Mouse (Mus musculus) liver, embryonic 14.5 days (tissue): ENCODE data around the gene Osbpl11. TPM values are rescaled to one million over a fixed set of nuclear protein-coding genes. Genes with fewer than 3 reads are reported as not detected.

Experiments used
- ATAC-seq: fragments of 200-750 bp; cut with Nextera tagmentation; 2 replicates; pipeline ENCODE4 v1.8.0; 2017; ENCODE audit warnings: moderate number of reproducible peaks, mild to moderate bottlenecking, moderate library complexity; ENCODE audit not compliant: insufficient read depth
- DNase-seq, 3 experiments: peaks; one replicate each; pipeline ENCODE4 v3.0.0-alpha.2; 2012 to 2013; ENCODE audit warnings: low read depth in 3 of 3, low spot score in 3 of 3
- H3K27ac ChIP-seq: fragments of 300-500 bp; sonication (generic); 2 replicates; pipeline ENCODE4 v1.5.1; 2014; ENCODE audit warnings: moderate library complexity, mild to moderate bottlenecking, control low read depth, inconsistent platforms
- H3K27me3 ChIP-seq: fragments of 300-500 bp; sonication (generic); 2 replicates; pipeline ENCODE4 v1.6.1; 2014; ENCODE audit warnings: mild to moderate bottlenecking, low read length, moderate library complexity; ENCODE audit not compliant: control insufficient read depth, insufficient read depth
- H3K36me3 ChIP-seq: fragments of 300-500 bp; sonication (generic); replicated peaks from 2 replicates; pipeline ENCODE4 v1.6.1; 2014; ENCODE audit warnings: low read depth; ENCODE audit not compliant: control insufficient read depth, insufficient read depth
- H3K4me1 ChIP-seq, 2 experiments: fragments of 200-500 bp in 1 of 2; fragments of 300-500 bp in 1 of 2; sonication (generic) in 1 of 2; replicated peaks; 2 replicates each; pipeline ENCODE4 v1.6.1; 2012 to 2014; ENCODE audit warnings: antibody characterized with exemption in 1 of 2, inconsistent platforms in 1 of 2, low read length in 1 of 2; ENCODE audit not compliant: control insufficient read depth in 2 of 2, insufficient read depth in 2 of 2
- H3K4me2 ChIP-seq: fragments of 300-500 bp; sonication (generic); 2 replicates; pipeline ENCODE4 v1.6.1; 2014; ENCODE audit warnings: low read depth, mild to moderate bottlenecking, control low read depth, moderate library complexity
- H3K4me3 ChIP-seq, 2 experiments: fragments of 200-500 bp in 1 of 2; fragments of 300-500 bp in 1 of 2; sonication (generic) in 1 of 2; 2 replicates each; pipeline ENCODE4 v1.5.1; 2012 to 2014; ENCODE audit warnings: low read depth in 2 of 2, low read length in 2 of 2, mild to moderate bottlenecking in 2 of 2, control low read depth in 1 of 2, inconsistent platforms in 1 of 2, moderate library complexity in 1 of 2; ENCODE audit not compliant: insufficient read depth in 1 of 2
- H3K9ac ChIP-seq: fragments of 300-500 bp; sonication (generic); replicated peaks from 2 replicates; pipeline ENCODE4 v1.6.1; 2014; ENCODE audit warnings: mild to moderate bottlenecking, control low read depth, moderate library complexity
- H3K9me3 ChIP-seq: fragments of 300-500 bp; sonication (generic); 2 replicates; pipeline ENCODE4 v1.6.1; 2016; ENCODE audit warnings: low read length, mixed read lengths; ENCODE audit not compliant: control insufficient read depth
- CTCF ChIP-seq: IDR thresholded peaks from 2 replicates; pipeline ENCODE4 v1.5.1; 2016; ENCODE audit warnings: antibody characterized with exemption, low read depth, control low read depth
- EP300 ChIP-seq: IDR thresholded peaks from 2 replicates; pipeline ENCODE4 v1.6.1; 2016; ENCODE audit warnings: antibody characterized with exemption, low read depth
- WGBS: fragments of 180-500 bp; shearing (Covaris S2); extraction: QIAGEN DNeasy Blood & Tissue Kit; methylation state at CpG from one replicate; pipeline ENCODE4 v1.1.7; 2014; ENCODE audit not compliant: insufficient replicate concordance; 5-methylcytosine and 5-hydroxymethylcytosine counted together
- polyA plus RNA-seq, 2 experiments: library from polyadenylated mRNA; depleted of rRNA in 1 of 2; stranded (reverse) in 1 of 2; unstranded in 1 of 2; fragments of >200 nt; fragmentation: Nextera tagmentation in 1 of 2; extraction: Ambion mirVana in 1 of 2; gene quantifications; 2 replicates each; pipeline versions ENCODE4 v1.2.1 to v1.2.3; 2012 to 2014

The Osbpl11 gene
- polyA plus RNA-seq, 2 experiments: 3.3 to 4.3 TPM

DNA sequence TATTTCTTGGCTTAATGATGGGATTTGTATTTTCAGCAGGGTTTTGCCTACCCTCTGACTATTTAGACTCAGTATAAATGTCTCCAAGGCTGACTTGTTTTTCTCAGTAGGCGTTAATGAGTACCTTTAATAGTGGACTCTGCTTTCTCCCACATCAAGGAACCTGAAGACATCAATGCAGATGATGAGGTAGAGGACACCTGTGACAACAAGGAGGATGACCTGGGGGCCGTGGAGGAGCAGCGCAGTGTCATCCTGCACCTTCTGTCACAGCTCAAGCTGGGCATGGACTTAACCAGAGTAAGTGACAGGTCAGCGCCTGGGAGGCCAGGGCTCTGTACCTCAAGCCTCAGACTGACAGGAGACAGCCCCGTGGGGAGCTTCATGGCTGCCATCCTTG lies 39.5 kb downstream of the Osbpl11 start:
- DNase-seq (no peak), ATAC-seq (no peak)
- Histone ChIP-seq H3K4me2 (no peak overlapping the region), H3K27ac (no peak overlapping the region), H3K9ac (no peak overlapping the region), H3K9me3 (no peaks in the 10 kb centered on the region), H3K36me3 (peaks cover 10% of the 10 kb centered on the region; the same call in 1 of the 2 replicates), H3K4me3 (no peak overlapping the region), H3K27me3 (no peaks in the 10 kb centered on the region), H3K4me1 (no peaks in the 10 kb centered on the region)
- TF ChIP-seq CTCF (no peak), EP300 (no peak)
- WGBS: 76% methylated on average over 5 of the region's 5 CpGs

- 84% methylated on average over 12 of the region's 12 CpGs for WGBS
- ATAC-seq (no peak), DNase-seq (no peak)
- Histone ChIP-seq H3K27ac (no peak overlapping the region), H3K4me1 (no peaks in the 10 kb centered on the region), H3K27me3 (no peaks in the 10 kb centered on the region), H3K4me2 (no peak overlapping the region), H3K4me3 (no peak overlapping the region), H3K9me3 (no peaks in the 10 kb centered on the region), H3K9ac (no peak overlapping the region), H3K36me3 (peaks cover 1% of the 10 kb centered on the region; the same call in 1 of the 2 replicates)
- no peak for TF ChIP-seq EP300
- no peak for TF ChIP-seq CTCF
Observed at GRCm38 (mm10) chr16:33234128-33234527, 49.3 kb downstream of the Osbpl11 start.

DNA sequence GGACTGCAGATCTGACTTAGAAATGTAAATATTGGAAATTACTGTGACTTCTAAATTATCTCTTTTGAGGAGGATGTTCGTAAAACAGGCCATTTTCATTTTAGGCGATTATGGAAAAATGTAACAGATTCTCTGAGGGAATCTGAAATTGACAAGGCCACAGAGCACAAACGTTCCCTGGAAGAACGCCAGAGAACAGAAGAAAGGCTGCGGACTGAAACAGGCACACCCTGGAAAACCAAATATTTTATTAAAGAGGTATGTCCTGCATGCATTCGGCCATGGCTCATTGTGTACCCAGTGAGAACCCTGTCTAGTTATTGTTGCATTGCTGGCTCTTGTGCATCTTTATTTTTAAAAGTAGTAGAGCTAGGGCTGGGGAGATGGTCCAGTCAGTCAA lies 51.3 kb downstream of the Osbpl11 start:
- Histone ChIP-seq H3K27ac (no peak overlapping the region), H3K27me3 (no peaks in the 10 kb centered on the region), H3K9me3 (no peaks in the 10 kb centered on the region), H3K4me3 (no peak overlapping the region), H3K36me3 (no peaks in the 10 kb centered on the region), H3K4me2 (no peak overlapping the region), H3K9ac (no peak overlapping the region), H3K4me1 (no peaks in the 10 kb centered on the region)
- DNase-seq (no peak), ATAC-seq (no peak)
- TF ChIP-seq EP300: no peak
- no peak for TF ChIP-seq CTCF
- 74% methylated on average over 6 of the region's 6 CpGs for WGBS

GRCm38 (mm10) chr16:33239305-33239704 lies 54.4 kb downstream of the Osbpl11 start:
- Histone ChIP-seq H3K4me2 (no peak overlapping the region), H3K9me3 (no peaks in the 10 kb centered on the region), H3K4me3 (no peak overlapping the region), H3K27me3 (no peaks in the 10 kb centered on the region), H3K27ac (no peak overlapping the region), H3K36me3 (peaks cover 5% of the 10 kb centered on the region), H3K4me1 (no peaks in the 10 kb centered on the region), H3K9ac (no peak overlapping the region)
- 73% methylated on average over 2 of the region's 2 CpGs for WGBS
- no peak for ATAC-seq
- TF ChIP-seq CTCF (no peak), EP300 (no peak)
- no peak for DNase-seq

GRCm38 (mm10) chr16:33242046-33242445 lies 57.2 kb downstream of the Osbpl11 start:
- peaks cover 5% of the 10 kb centered on the region for H3K36me3 ChIP-seq
- H3K4me1 ChIP-seq: no peaks in the 10 kb centered on the region
- DNase-seq: no peak
- H3K9ac ChIP-seq: no peak overlapping the region
- no peak overlapping the region for H3K4me3 ChIP-seq
- H3K9me3 ChIP-seq: no peaks in the 10 kb centered on the region
- H3K4me2 ChIP-seq: no peak overlapping the region
- H3K27me3 ChIP-seq: no peaks in the 10 kb centered on the region
- no peak overlapping the region for H3K27ac ChIP-seq
- 73% methylated on average over 6 of the region's 6 CpGs for WGBS
- no peak for TF ChIP-seq EP300
- TF ChIP-seq CTCF: no peak
- no peak for ATAC-seq
